Mouse (Mus musculus) brain, adult 10 weeks (tissue): ENCODE measurements around the gene Vars. TPM values are rescaled to one million over a fixed set of nuclear protein-coding genes. Genes with fewer than 3 reads are reported as not detected.

ENCODE experiments used
- polyA plus RNA-seq: library from polyadenylated mRNA; stranded (reverse); fragments of 350-450 nt; fragmentation: Illumina TruSeq; extraction: RNeasy Lipid Tissue Mini Kit (QIAGEN cat#74804); gene quantifications from one replicate; pipeline ENCODE4 v1.2.3, GENCODE M21; 2015; ENCODE audit warnings: low read depth, low replicate concordance

Gene Vars
- polyA plus RNA-seq: 22.8 TPM

GRCm38 (mm10) chr17:35000717-35001451 is at the start of gene Vars:
Gene Vars (plus strand): TSS chr17:35000987.

GRCm38 (mm10) chr17:34959130-34959778 is 41.5 kb upstream of the Vars start, which contains the start of gene Hspa1b:
Gene Hspa1b (minus strand): TSS chr17:34959238.

GRCm38 (mm10) chr17:34969822-34970221 is 31.0 kb upstream of the Vars start, which contains the start of gene Gm20481:
Gene Gm20481 (plus strand): TSS chr17:34969912.

GRCm38 (mm10) chr17:34972069-34972749 is 28.6 kb upstream of the Vars start, which contains the start of the genes Hspa1a and Hspa1l:
Gene Hspa1a (minus strand): TSS chr17:34972156.
Gene Hspa1l (plus strand): TSS chr17:34972703.

GRCm38 (mm10) chr17:34981690-34982180 is 19.1 kb upstream of the Vars start, which contains the start of gene Lsm2:
Gene Lsm2 (plus strand): TSS chr17:34981862.

GRCm38 (mm10) chr17:35016376-35016775 is 15.6 kb downstream of the Vars start, which contains the start of gene Vwa7:
Gene Vwa7 (plus strand): TSS chr17:35016579.

GRCm38 (mm10) chr17:35027277-35028068 is 26.7 kb downstream of the Vars start, which contains the start of gene Sapcd1:
Gene Sapcd1 (minus strand): TSS chr17:35028016.

GRCm38 (mm10) chr17:35046681-35047455 is 46.1 kb downstream of the Vars start, which contains the start of gene Msh5:
Gene Msh5 (minus strand): TSS chr17:35046745.

GRCm38 (mm10) chr17:35049561-35050016 is 48.8 kb downstream of the Vars start, which contains the start of gene Clic1:
Gene Clic1 (plus strand): TSS chr17:35049966.

GRCm38 (mm10) chr17:35058911-35059892 is 58.4 kb downstream of the Vars start, which contains the start of gene Ddah2:
Gene Ddah2 (plus strand): TSS chr17:35059035.

GRCm38 (mm10) chr17:35064951-35065947 is 64.5 kb downstream of the Vars start, which contains the start of gene Ly6g6c:
Gene Ly6g6c (plus strand): TSS chr17:35065388.

Other genes starting within 250 kb of the Vars start
- gene Cyp21a1, start 196.4 kb upstream of the Vars start, polyA plus RNA-seq: not detected
- 67.9 TPM for gene Stk19, start 164.0 kb upstream of the Vars start, polyA plus RNA-seq
- gene Dxo, start 164.0 kb upstream of the Vars start, polyA plus RNA-seq: 37.4 TPM
- 47.0 TPM for gene Skiv2l, start 150.8 kb upstream of the Vars start, polyA plus RNA-seq
- 35.3 TPM for gene Nelfe, start 150.6 kb upstream of the Vars start, polyA plus RNA-seq
- 0.31 TPM for gene Cfb, start 138.5 kb upstream of the Vars start, polyA plus RNA-seq
- 5.7 TPM for gene Zbtb12, start 121.5 kb upstream of the Vars start, polyA plus RNA-seq
- not detected for gene Gm20547, start 118.9 kb upstream of the Vars start, polyA plus RNA-seq
- gene C2, start 102.7 kb upstream of the Vars start, polyA plus RNA-seq: 1.5 TPM
- 122 TPM for gene Ehmt2, start 102.5 kb upstream of the Vars start, polyA plus RNA-seq
- gene Slc44a4, start 86.5 kb upstream of the Vars start, polyA plus RNA-seq: 0.19 TPM
- 51.2 TPM for gene Neu1, start 69.7 kb upstream of the Vars start, polyA plus RNA-seq
- gene Hspa1b, start 41.7 kb upstream of the Vars start, polyA plus RNA-seq: 8.3 TPM
- gene Gm20481, start 31.1 kb upstream of the Vars start, polyA plus RNA-seq: not detected
- gene Hspa1a, start 28.8 kb upstream of the Vars start, polyA plus RNA-seq: 8.4 TPM
- gene Hspa1l, start 28.3 kb upstream of the Vars start, polyA plus RNA-seq: 0.36 TPM
- 26.4 TPM for gene Lsm2, start 19.1 kb upstream of the Vars start, polyA plus RNA-seq
- gene Vwa7, start 15.6 kb downstream of the Vars start, polyA plus RNA-seq: 0.71 TPM
- not detected for gene Sapcd1, start 27.0 kb downstream of the Vars start, polyA plus RNA-seq
- 0.67 TPM for gene Msh5, start 45.8 kb downstream of the Vars start, polyA plus RNA-seq
- 22.1 TPM for gene Clic1, start 49.0 kb downstream of the Vars start, polyA plus RNA-seq
- 19.3 TPM for gene Ddah2, start 58.0 kb downstream of the Vars start, polyA plus RNA-seq
- not detected for gene Ly6g6c, start 64.4 kb downstream of the Vars start, polyA plus RNA-seq
- not detected for gene Mpig6b, start 65.2 kb downstream of the Vars start, polyA plus RNA-seq
- 5.5 TPM for gene Ly6g6e, start 75.9 kb downstream of the Vars start, polyA plus RNA-seq
- gene Ly6g6d, start 77.1 kb downstream of the Vars start, polyA plus RNA-seq: 1.8 TPM
- gene Ly6g6f, start 84.6 kb downstream of the Vars start, polyA plus RNA-seq: 0.70 TPM
- gene Abhd16a, start 88.3 kb downstream of the Vars start, polyA plus RNA-seq: 106 TPM
- not detected for gene Ly6g5c, start 107.3 kb downstream of the Vars start, polyA plus RNA-seq
- gene Ly6g5b, start 114.4 kb downstream of the Vars start, polyA plus RNA-seq: not detected
- 24.9 TPM for gene Gpank1, start 120.5 kb downstream of the Vars start, polyA plus RNA-seq
- gene Csnk2b, start 121.1 kb downstream of the Vars start, polyA plus RNA-seq: 221 TPM
- 18.0 TPM for gene D17H6S53E, start 125.4 kb downstream of the Vars start, polyA plus RNA-seq
- not detected for gene Apom, start 131.1 kb downstream of the Vars start, polyA plus RNA-seq
- gene Bag6, start 134.2 kb downstream of the Vars start, polyA plus RNA-seq: 159 TPM
- 185 TPM for gene Prrc2a, start 163.9 kb downstream of the Vars start, polyA plus RNA-seq
- gene Aif1, start 175.1 kb downstream of the Vars start, polyA plus RNA-seq: 19.0 TPM
- gene Lst1, start 187.5 kb downstream of the Vars start, polyA plus RNA-seq: 9.3 TPM
- gene Ltb, start 193.5 kb downstream of the Vars start, polyA plus RNA-seq: 0.55 TPM
- not detected for gene Tnf, start 201.0 kb downstream of the Vars start, polyA plus RNA-seq
- not detected for gene Lta, start 204.4 kb downstream of the Vars start, polyA plus RNA-seq
- gene Gm16181, start 219.8 kb downstream of the Vars start, polyA plus RNA-seq: not detected
- gene Atp6v1g2, start 232.7 kb downstream of the Vars start, polyA plus RNA-seq: 711 TPM
- gene Nfkbil1, start 234.8 kb downstream of the Vars start, polyA plus RNA-seq: 11.4 TPM
- 206 TPM for gene Ddx39b, start 240.8 kb downstream of the Vars start, polyA plus RNA-seq